Mouse (Mus musculus): ENCODE measurements around the gene Polr2j.
A peak's percentile ranks its signal among the peaks of the same experiment; 100 is the strongest.

Polr2j gene

GRCm38 (mm10) chr5:136169626-136170511 is 53.4 kb downstream of the Polr2j start:
- peak; percentile 78 for DNase-seq (ENCODE audit: low read depth, low spot score)
- Histone ChIP-seq H3K27me3 (ENCODE audit: control insufficient read depth, insufficient read depth, low read length, poor library complexity, severe bottlenecking) (no peaks in the 10 kb centered on the region), H3K36me3 (ENCODE audit: control insufficient read depth, insufficient read depth, low read length, poor library complexity, severe bottlenecking) (peaks cover 13% of the 10 kb centered on the region)

GRCm38 (mm10) chr5:136170512-136171362 is 54.3 kb downstream of the Polr2j start, which contains the start of gene Orai2:
TSS of gene Orai2 (minus strand) at chr5:136170713.
- peaks cover 10% of the 10 kb centered on the region for H3K36me3 ChIP-seq (ENCODE audit: control insufficient read depth, insufficient read depth, low read length, poor library complexity, severe bottlenecking)
- DNase-seq (ENCODE audit: low read depth, low spot score) = peak; percentile 86
- H3K27me3 ChIP-seq (ENCODE audit: control insufficient read depth, insufficient read depth, low read length, poor library complexity, severe bottlenecking) = no peaks in the 10 kb centered on the region

GRCm38 (mm10) chr5:136171363-136172341 is 55.2 kb downstream of the Polr2j start:
- Histone ChIP-seq H3K27me3 (ENCODE audit: control insufficient read depth, insufficient read depth, low read length, poor library complexity, severe bottlenecking) (no peaks in the 10 kb centered on the region), H3K36me3 (ENCODE audit: control insufficient read depth, insufficient read depth, low read length, poor library complexity, severe bottlenecking) (peaks cover 9% of the 10 kb centered on the region)
- peak; percentile 56 for DNase-seq (ENCODE audit: low read depth, low spot score)

All from splenic B cell, adult 2 months (primary cell).